Mouse (Mus musculus) limb, embryonic 11.5 days (tissue): ENCODE measurements around the gene Wfdc12. TPM values are rescaled to one million over a fixed set of nuclear protein-coding genes. Genes with fewer than 3 reads are reported as not detected.

Experiments used
- polyA plus RNA-seq: library from polyadenylated mRNA; unstranded; fragments of >200 nt; fragmentation: Nextera tagmentation; extraction: Ambion mirVana; gene quantifications from 2 replicates; pipeline ENCODE4 v1.2.1, GENCODE M21; 2014

Gene Wfdc12
- polyA plus RNA-seq, 1 experiment from 2014 or later = not detected

Other genes with a start within 250 kb of the Wfdc12 start
- gene Ywhab, start 195.6 kb downstream of the Wfdc12 start, polyA plus RNA-seq = 323 TPM in 2 replicates
- 2.2 and 2.8 TPM in 2 replicates for gene Pabpc1l, start 165.2 kb downstream of the Wfdc12 start, polyA plus RNA-seq
- gene Stk4, start 120.3 kb downstream of the Wfdc12 start, polyA plus RNA-seq = 27.2 and 30.9 TPM in 2 replicates
- 63.5 and 66.9 TPM in 2 replicates for gene Tomm34, start 119.4 kb downstream of the Wfdc12 start, polyA plus RNA-seq
- 0.40 and 0.43 TPM in 2 replicates for gene Kcns1, start 19.5 kb downstream of the Wfdc12 start, polyA plus RNA-seq
- gene Wfdc5, start 7.9 kb downstream of the Wfdc12 start, polyA plus RNA-seq = not detected in 2 replicates
- not detected in 2 replicates for gene Wfdc15a, start 9.5 kb upstream of the Wfdc12 start, polyA plus RNA-seq
- gene Wfdc15b, start 31.1 kb upstream of the Wfdc12 start, polyA plus RNA-seq = not detected in 2 replicates
- gene Svs2, start 47.9 kb upstream of the Wfdc12 start, polyA plus RNA-seq = not detected in 2 replicates
- not detected in 2 replicates for gene Svs3b, start 66.0 kb upstream of the Wfdc12 start, polyA plus RNA-seq
- gene Svs4, start 87.9 kb upstream of the Wfdc12 start, polyA plus RNA-seq = not detected in 2 replicates
- gene Svs3a, start 98.7 kb upstream of the Wfdc12 start, polyA plus RNA-seq = not detected in 2 replicates
- gene Svs6, start 126.1 kb upstream of the Wfdc12 start, polyA plus RNA-seq = not detected in 2 replicates
- gene Svs5, start 142.1 kb upstream of the Wfdc12 start, polyA plus RNA-seq = not detected in 2 replicates
- 0.43 and 0.76 TPM in 2 replicates for gene Slpi, start 198.5 kb upstream of the Wfdc12 start, polyA plus RNA-seq
- gene Rbpjl, start 212.5 kb upstream of the Wfdc12 start, polyA plus RNA-seq = 0.04 and 0.16 TPM in 2 replicates
- 2.7 and 3.6 TPM in 2 replicates for gene Matn4, start 214.6 kb upstream of the Wfdc12 start, polyA plus RNA-seq